Mouse (Mus musculus): ENCODE data around the gene Itm2c. TPM values are rescaled to one million over a fixed set of nuclear protein-coding genes. Genes with fewer than 3 reads are reported as not detected.

The Itm2c gene
- polyA plus RNA-seq, 1 experiment from 2014 or later, result 126 TPM

- no peak overlapping the region for H3K27ac ChIP-seq
- no peaks in the 10 kb centered on the region for H3K27me3 ChIP-seq (ENCODE audit: poor library complexity, severe bottlenecking)
- 92% methylated on average over 6 of the region's 7 CpGs for WGBS
- peaks cover 55% of the 10 kb centered on the region for H3K36me3 ChIP-seq (replicated peaks)
- H3K4me3 ChIP-seq, result no peak overlapping the region
- no peak for DNase-seq (ENCODE audit: extremely low spot score, low spot score)
- H3K9me3 ChIP-seq, result no peaks in the 10 kb centered on the region
- H3K4me1 ChIP-seq, result peaks cover 49% of the 10 kb centered on the region
Measured at GRCm38 (mm10) chr1:85902108-85902561, 8.1 kb downstream of the Itm2c start.

GRCm38 (mm10) chr1:85906892-85907291, 12.8 kb downstream of the Itm2c start:
- DNase-seq (ENCODE audit: extremely low spot score, low spot score), result no peak
- 95% methylated on average over 12 of the region's 12 CpGs for WGBS
- Histone ChIP-seq H3K4me1 (peaks cover 3% of the 10 kb centered on the region), H3K27ac (no peak overlapping the region), H3K36me3 (replicated peaks) (peaks cover 84% of the 10 kb centered on the region), H3K27me3 (ENCODE audit: poor library complexity, severe bottlenecking) (no peaks in the 10 kb centered on the region), H3K9me3 (no peaks in the 10 kb centered on the region), H3K4me3 (no peak overlapping the region)

GRCm38 (mm10) chr1:85908754-85909590, 14.9 kb downstream of the Itm2c start:
- Histone ChIP-seq H3K4me1 (no peaks in the 10 kb centered on the region), H3K4me3 (no peak overlapping the region), H3K36me3 (replicated peaks) (peaks cover 69% of the 10 kb centered on the region), H3K9me3 (no peaks in the 10 kb centered on the region), H3K27ac (no peak overlapping the region), H3K27me3 (ENCODE audit: poor library complexity, severe bottlenecking) (no peaks in the 10 kb centered on the region)
- 75% methylated on average over 13 of the region's 13 CpGs for WGBS
- DNase-seq (ENCODE audit: extremely low spot score, low spot score), result no peak

- Histone ChIP-seq H3K9me3 (no peaks in the 10 kb centered on the region), H3K4me1 (peaks cover 20% of the 10 kb centered on the region), H3K27ac (no peak overlapping the region), H3K4me3 (no peak overlapping the region), H3K36me3 (replicated peaks) (peaks cover 27% of the 10 kb centered on the region), H3K27me3 (ENCODE audit: poor library complexity, severe bottlenecking) (no peaks in the 10 kb centered on the region)
- WGBS, result 89% methylated on average over 7 of the region's 7 CpGs
- no peak for DNase-seq (ENCODE audit: extremely low spot score, low spot score)
Measured at GRCm38 (mm10) chr1:85913078-85913755, 19.1 kb downstream of the Itm2c start.

- DNase-seq (ENCODE audit: extremely low spot score, low spot score), result no peak
- no peaks in the 10 kb centered on the region for H3K27me3 ChIP-seq (ENCODE audit: poor library complexity, severe bottlenecking)
- H3K36me3 ChIP-seq (replicated peaks), result peaks cover 3% of the 10 kb centered on the region
- no peaks in the 10 kb centered on the region; the same call in 1 of the 2 replicates for H3K9me3 ChIP-seq
- peaks cover 22% of the 10 kb centered on the region for H3K4me1 ChIP-seq
- H3K4me3 ChIP-seq, result no peak overlapping the region
- H3K27ac ChIP-seq, result no peak overlapping the region
Measured at GRCm38 (mm10) chr1:85915890-85916289, 21.8 kb downstream of the Itm2c start.

GRCm38 (mm10) chr1:85916830-85917450, 22.9 kb downstream of the Itm2c start:
- peak; percentile 72 for DNase-seq (ENCODE audit: extremely low spot score, low spot score)
- peak overlapping the region; percentile 11; the same call in 1 of the 2 replicates for H3K4me3 ChIP-seq
- peaks cover 25% of the 10 kb centered on the region for H3K4me1 ChIP-seq
- H3K36me3 ChIP-seq (replicated peaks), result no peaks in the 10 kb centered on the region
- H3K27me3 ChIP-seq (ENCODE audit: poor library complexity, severe bottlenecking), result no peaks in the 10 kb centered on the region
- H3K9me3 ChIP-seq, result no peaks in the 10 kb centered on the region; the same call in 1 of the 2 replicates
- peak overlapping the region; percentile 69 for H3K27ac ChIP-seq
- WGBS, result 27% methylated on average over 4 of the region's 4 CpGs

GRCm38 (mm10) chr1:85919621-85920020, 25.5 kb downstream of the Itm2c start:
- Histone ChIP-seq H3K27me3 (ENCODE audit: poor library complexity, severe bottlenecking) (no peaks in the 10 kb centered on the region), H3K9me3 (no peaks in the 10 kb centered on the region; the same call in 1 of the 2 replicates), H3K36me3 (replicated peaks) (no peaks in the 10 kb centered on the region), H3K4me1 (peaks cover 35% of the 10 kb centered on the region), H3K4me3 (no peak overlapping the region), H3K27ac (no peak overlapping the region)
- DNase-seq (ENCODE audit: extremely low spot score, low spot score), result no peak
- 88% methylated on average over 7 of the region's 7 CpGs for WGBS

- no peak overlapping the region for H3K27ac ChIP-seq
- no peaks in the 10 kb centered on the region for H3K27me3 ChIP-seq (ENCODE audit: poor library complexity, severe bottlenecking)
- H3K36me3 ChIP-seq (replicated peaks), result no peaks in the 10 kb centered on the region
- no peak overlapping the region for H3K4me3 ChIP-seq
- peaks cover 29% of the 10 kb centered on the region for H3K4me1 ChIP-seq
- DNase-seq (ENCODE audit: extremely low spot score, low spot score), result no peak
- no peaks in the 10 kb centered on the region; the same call in 1 of the 2 replicates for H3K9me3 ChIP-seq
- 90% methylated on average over 7 of the region's 7 CpGs for WGBS
Measured at GRCm38 (mm10) chr1:85921725-85922124, 27.6 kb downstream of the Itm2c start.

- peaks cover 23% of the 10 kb centered on the region for H3K4me1 ChIP-seq
- H3K36me3 ChIP-seq (replicated peaks), result no peaks in the 10 kb centered on the region
- no peaks in the 10 kb centered on the region for H3K27me3 ChIP-seq (ENCODE audit: poor library complexity, severe bottlenecking)
- DNase-seq (ENCODE audit: extremely low spot score, low spot score), result no peak
- no peak overlapping the region for H3K27ac ChIP-seq
- 74% methylated on average over 7 of the region's 7 CpGs for WGBS
- H3K4me3 ChIP-seq, result no peak overlapping the region
- no peaks in the 10 kb centered on the region; the same call in 1 of the 2 replicates for H3K9me3 ChIP-seq
Measured at GRCm38 (mm10) chr1:85922127-85922864, 28.2 kb downstream of the Itm2c start.

GRCm38 (mm10) chr1:85922865-85923211, 28.8 kb downstream of the Itm2c start:
- 84% methylated on average over 5 of the region's 5 CpGs for WGBS

GRCm38 (mm10) chr1:85925183-85925582, 31.1 kb downstream of the Itm2c start:
- H3K36me3 ChIP-seq (replicated peaks), result no peaks in the 10 kb centered on the region
- 88% methylated on average over 5 of the region's 5 CpGs for WGBS
- H3K9me3 ChIP-seq, result no peaks in the 10 kb centered on the region; the same call in 1 of the 2 replicates
- H3K27me3 ChIP-seq (ENCODE audit: poor library complexity, severe bottlenecking), result no peaks in the 10 kb centered on the region
- no peak for DNase-seq (ENCODE audit: extremely low spot score, low spot score)
- no peak overlapping the region for H3K27ac ChIP-seq
- peaks cover 35% of the 10 kb centered on the region for H3K4me1 ChIP-seq
- no peak overlapping the region for H3K4me3 ChIP-seq

More at GRCm38 (mm10) chr1:85922865-85923211, 28.8 kb downstream of the Itm2c start:
- Histone ChIP-seq H3K36me3 (replicated peaks) (no peaks in the 10 kb centered on the region), H3K4me3 (no peak overlapping the region), H3K27ac (no peak overlapping the region), H3K27me3 (ENCODE audit: poor library complexity, severe bottlenecking) (no peaks in the 10 kb centered on the region), H3K9me3 (no peaks in the 10 kb centered on the region; the same call in 1 of the 2 replicates), H3K4me1 (peaks cover 22% of the 10 kb centered on the region)
- no peak for DNase-seq (ENCODE audit: extremely low spot score, low spot score)

- DNase-seq (ENCODE audit: extremely low spot score, low spot score), result no peak
- WGBS, result 48% methylated on average over 4 of the region's 4 CpGs
- H3K27me3 ChIP-seq (ENCODE audit: poor library complexity, severe bottlenecking), result no peaks in the 10 kb centered on the region
- no peaks in the 10 kb centered on the region for H3K9me3 ChIP-seq
- H3K27ac ChIP-seq, result peak within 1 kb of the TSS; percentile 75
- no peaks in the 10 kb centered on the region for H3K36me3 ChIP-seq (replicated peaks)
- peaks cover 34% of the 10 kb centered on the region for H3K4me1 ChIP-seq
- H3K4me3 ChIP-seq, result no peak within 1 kb of the TSS
Measured at GRCm38 (mm10) chr1:85928057-85928687, 34.1 kb downstream of the Itm2c start, which contains the start of gene 4933407L21Rik. TSS of gene 4933407L21Rik (plus strand) at chr1:85928483.
